Mouse (Mus musculus): ENCODE results near the gene Scel. TPM values are rescaled to one million over a fixed set of nuclear protein-coding genes. Genes with fewer than 3 reads are reported as not detected.
"Not testable (repeated sequence)": the region's sequence is repeated elsewhere in the genome, so short reads cannot be mapped to it uniquely, and the experiment has no call there.

Gene Scel
- polyA plus RNA-seq (2014; fragmentation: Nextera tagmentation; extraction: Ambion mirVana): 4.0 and 5.1 TPM in 2 replicates

GRCm38 (mm10) chr14:103512802-103513472, at the start of gene Scel:
Scel (plus strand) TSS chr14:103513342.
- no peaks in the 10 kb centered on the region for H3K27me3 ChIP-seq (ENCODE audit: control insufficient read depth, insufficient read depth, low read length)
- peak within 1 kb of the TSS; percentile 8; the same call in 1 of the 2 replicates for H3K4me3 ChIP-seq (ENCODE audit: low read depth, low read length)
- no peaks in the 10 kb centered on the region for H3K9me3 ChIP-seq (ENCODE audit: control insufficient read depth, low read depth, low read length)
- H3K9ac ChIP-seq (replicated peaks; ENCODE audit: low read depth, low read length): no peak within 1 kb of the TSS
- ATAC-seq (ENCODE audit: insufficient number of reproducible peaks, insufficient read depth, low FRiP score, low read depth): peak; percentile 85
- no peak within 1 kb of the TSS for H3K27ac ChIP-seq (ENCODE audit: low read length)
- WGBS: 19% methylated on average over 14 of the region's 14 CpGs
- H3K4me2 ChIP-seq (replicated peaks; ENCODE audit: low read depth, low read length): peak within 1 kb of the TSS; percentile 16
- 0 out of 2 replicates have a peak, but pooled peaks cover 3% of the 10 kb centered on the region for H3K4me1 ChIP-seq (ENCODE audit: control insufficient read depth, insufficient read depth, low read length)
- no peaks in the 10 kb centered on the region for H3K36me3 ChIP-seq (ENCODE audit: control insufficient read depth, insufficient read depth, low read length)

DNA sequence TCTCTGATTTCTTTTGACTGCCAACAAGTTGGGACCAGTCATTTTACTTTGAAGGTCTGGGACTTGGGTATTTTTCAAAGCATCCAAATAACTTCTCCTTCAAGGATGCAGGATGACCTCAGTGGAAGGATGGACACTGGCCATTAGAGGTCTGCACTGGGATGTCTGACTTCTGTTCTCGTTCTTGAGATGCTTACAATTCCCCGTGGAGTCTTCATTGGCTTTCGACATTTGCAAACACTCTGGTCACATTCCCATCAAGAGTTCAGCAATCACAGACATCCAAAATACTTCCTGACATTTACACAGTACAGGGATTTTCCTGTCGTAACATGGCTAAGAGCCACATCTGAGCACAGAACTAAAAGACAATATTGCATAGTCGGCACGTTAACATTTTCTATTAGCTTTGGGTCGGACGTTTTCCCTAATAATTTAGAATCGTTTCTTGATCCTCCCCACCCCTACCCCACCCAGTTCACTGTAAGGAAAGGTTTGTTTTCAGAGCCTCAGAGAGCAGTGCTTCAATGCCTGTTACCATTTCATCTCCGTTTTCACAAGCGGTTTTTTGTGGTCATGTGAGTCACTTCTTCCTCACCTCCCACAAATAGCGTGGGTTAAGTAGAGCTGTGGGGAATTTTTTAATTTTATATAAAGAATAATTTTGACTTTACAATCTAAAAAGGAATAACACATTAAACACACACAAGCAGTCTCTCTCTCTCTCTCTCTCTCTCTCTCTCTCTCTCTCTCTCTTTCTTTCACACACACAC, 44.3 kb upstream of the Scel start:
- Histone ChIP-seq H3K9me3 (ENCODE audit: control insufficient read depth, low read depth, low read length) (no peaks in the 10 kb centered on the region), H3K9ac (replicated peaks; ENCODE audit: low read depth, low read length) (no peak overlapping the region), H3K4me1 (ENCODE audit: control insufficient read depth, insufficient read depth, low read length) (no peaks in the 10 kb centered on the region), H3K4me2 (replicated peaks; ENCODE audit: low read depth, low read length) (no peak overlapping the region), H3K27ac (ENCODE audit: low read length) (no peak overlapping the region), H3K4me3 (ENCODE audit: low read depth, low read length) (no peak overlapping the region), H3K36me3 (ENCODE audit: control insufficient read depth, insufficient read depth, low read length) (no peaks in the 10 kb centered on the region), H3K27me3 (ENCODE audit: control insufficient read depth, insufficient read depth, low read length) (no peaks in the 10 kb centered on the region)
- WGBS: 76% methylated on average over 12 of the region's 12 CpGs
- ATAC-seq (ENCODE audit: insufficient number of reproducible peaks, insufficient read depth, low FRiP score, low read depth): no peak

DNA sequence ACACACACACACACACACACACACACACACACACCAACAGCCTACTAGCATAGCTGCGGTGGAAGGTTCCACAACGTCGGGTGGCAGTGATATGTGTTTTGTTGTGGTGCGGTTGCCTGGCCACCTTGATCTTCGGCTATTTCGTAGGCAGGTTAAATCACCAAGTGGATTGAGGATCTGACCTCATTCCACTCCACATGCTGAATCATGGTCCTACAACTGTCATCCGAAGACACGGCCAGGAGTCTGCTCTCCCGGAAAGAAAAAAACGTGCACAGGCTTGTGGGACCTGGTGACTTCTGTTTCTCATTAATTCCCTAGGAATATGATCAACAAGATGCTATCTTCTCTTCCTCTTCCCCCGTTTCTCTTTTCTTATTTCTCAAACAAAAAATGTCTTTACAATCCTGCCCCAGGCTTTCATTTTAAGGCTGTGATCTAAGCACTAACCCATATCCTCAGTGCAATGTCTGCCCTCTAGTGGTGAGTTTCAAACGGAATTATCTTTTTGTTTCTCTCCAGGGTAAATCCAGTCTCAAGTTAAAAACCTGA, 43.6 kb upstream of the Scel start:
- Histone ChIP-seq H3K4me2 (replicated peaks; ENCODE audit: low read depth, low read length) (no peak overlapping the region; the same call in 1 of the 2 replicates), H3K4me1 (ENCODE audit: control insufficient read depth, insufficient read depth, low read length) (no peaks in the 10 kb centered on the region), H3K36me3 (ENCODE audit: control insufficient read depth, insufficient read depth, low read length) (no peaks in the 10 kb centered on the region), H3K27me3 (ENCODE audit: control insufficient read depth, insufficient read depth, low read length) (no peaks in the 10 kb centered on the region), H3K27ac (ENCODE audit: low read length) (no peak overlapping the region), H3K4me3 (ENCODE audit: low read depth, low read length) (no peak overlapping the region), H3K9me3 (ENCODE audit: control insufficient read depth, low read depth, low read length) (no peaks in the 10 kb centered on the region), H3K9ac (replicated peaks; ENCODE audit: low read depth, low read length) (no peak overlapping the region)
- ATAC-seq (ENCODE audit: insufficient number of reproducible peaks, insufficient read depth, low FRiP score, low read depth): peak; percentile 35; the same call in 1 of the 2 replicates
- WGBS: 53% methylated on average over 12 of the region's 12 CpGs

- H3K27me3 ChIP-seq (ENCODE audit: control insufficient read depth, insufficient read depth, low read length): no peaks in the 10 kb centered on the region
- H3K4me3 ChIP-seq (ENCODE audit: low read depth, low read length): no peak overlapping the region
- no peak for ATAC-seq (ENCODE audit: insufficient number of reproducible peaks, insufficient read depth, low FRiP score, low read depth)
- 36% methylated on average over 3 of the region's 3 CpGs for WGBS
- H3K4me2 ChIP-seq (replicated peaks; ENCODE audit: low read depth, low read length): no peak overlapping the region
- no peak overlapping the region for H3K9ac ChIP-seq (replicated peaks; ENCODE audit: low read depth, low read length)
- no peak overlapping the region for H3K27ac ChIP-seq (ENCODE audit: low read length)
- no peaks in the 10 kb centered on the region for H3K36me3 ChIP-seq (ENCODE audit: control insufficient read depth, insufficient read depth, low read length)
- no peaks in the 10 kb centered on the region for H3K4me1 ChIP-seq (ENCODE audit: control insufficient read depth, insufficient read depth, low read length)
- no peaks in the 10 kb centered on the region for H3K9me3 ChIP-seq (ENCODE audit: control insufficient read depth, low read depth, low read length)
These were observed 41.9 kb upstream of the Scel start for GRCm38 (mm10) chr14:103471074-103471778.

- H3K27ac ChIP-seq (ENCODE audit: low read length): no peak overlapping the region
- ATAC-seq (ENCODE audit: insufficient number of reproducible peaks, insufficient read depth, low FRiP score, low read depth): no peak
- no peaks in the 10 kb centered on the region for H3K9me3 ChIP-seq (ENCODE audit: control insufficient read depth, low read depth, low read length)
- no peak overlapping the region for H3K4me3 ChIP-seq (ENCODE audit: low read depth, low read length)
- WGBS: 47% methylated on average over 7 of the region's 7 CpGs
- no peak overlapping the region for H3K9ac ChIP-seq (replicated peaks; ENCODE audit: low read depth, low read length)
- H3K27me3 ChIP-seq (ENCODE audit: control insufficient read depth, insufficient read depth, low read length): no peaks in the 10 kb centered on the region
- H3K4me2 ChIP-seq (replicated peaks; ENCODE audit: low read depth, low read length): no peak overlapping the region
- no peaks in the 10 kb centered on the region for H3K4me1 ChIP-seq (ENCODE audit: control insufficient read depth, insufficient read depth, low read length)
- no peaks in the 10 kb centered on the region for H3K36me3 ChIP-seq (ENCODE audit: control insufficient read depth, insufficient read depth, low read length)
These were observed 41.2 kb upstream of the Scel start for GRCm38 (mm10) chr14:103471806-103472553.

GRCm38 (mm10) chr14:103472554-103472905, 40.6 kb upstream of the Scel start:
- Histone ChIP-seq H3K4me3 (ENCODE audit: low read depth, low read length) (no peak overlapping the region), H3K9ac (replicated peaks; ENCODE audit: low read depth, low read length) (no peak overlapping the region), H3K36me3 (ENCODE audit: control insufficient read depth, insufficient read depth, low read length) (no peaks in the 10 kb centered on the region), H3K4me1 (ENCODE audit: control insufficient read depth, insufficient read depth, low read length) (no peaks in the 10 kb centered on the region), H3K4me2 (replicated peaks; ENCODE audit: low read depth, low read length) (no peak overlapping the region), H3K27me3 (ENCODE audit: control insufficient read depth, insufficient read depth, low read length) (no peaks in the 10 kb centered on the region), H3K27ac (ENCODE audit: low read length) (no peak overlapping the region), H3K9me3 (ENCODE audit: control insufficient read depth, low read depth, low read length) (no peaks in the 10 kb centered on the region)
- 64% methylated on average over 2 of the region's 2 CpGs for WGBS
- no peak for ATAC-seq (ENCODE audit: insufficient number of reproducible peaks, insufficient read depth, low FRiP score, low read depth)

- no peak for ATAC-seq (ENCODE audit: insufficient number of reproducible peaks, insufficient read depth, low FRiP score, low read depth)
- Histone ChIP-seq H3K4me3 (ENCODE audit: low read depth, low read length) (no peak overlapping the region), H3K27me3 (ENCODE audit: control insufficient read depth, insufficient read depth, low read length) (no peaks in the 10 kb centered on the region), H3K36me3 (ENCODE audit: control insufficient read depth, insufficient read depth, low read length) (no peaks in the 10 kb centered on the region), H3K4me2 (replicated peaks; ENCODE audit: low read depth, low read length) (no peak overlapping the region), H3K9ac (replicated peaks; ENCODE audit: low read depth, low read length) (no peak overlapping the region), H3K27ac (ENCODE audit: low read length) (no peak overlapping the region), H3K9me3 (ENCODE audit: control insufficient read depth, low read depth, low read length) (no peaks in the 10 kb centered on the region), H3K4me1 (ENCODE audit: control insufficient read depth, insufficient read depth, low read length) (no peaks in the 10 kb centered on the region)
- WGBS: 66% methylated on average over 7 of the region's 7 CpGs
These were observed 37.8 kb upstream of the Scel start for GRCm38 (mm10) chr14:103475312-103475711.

DNA sequence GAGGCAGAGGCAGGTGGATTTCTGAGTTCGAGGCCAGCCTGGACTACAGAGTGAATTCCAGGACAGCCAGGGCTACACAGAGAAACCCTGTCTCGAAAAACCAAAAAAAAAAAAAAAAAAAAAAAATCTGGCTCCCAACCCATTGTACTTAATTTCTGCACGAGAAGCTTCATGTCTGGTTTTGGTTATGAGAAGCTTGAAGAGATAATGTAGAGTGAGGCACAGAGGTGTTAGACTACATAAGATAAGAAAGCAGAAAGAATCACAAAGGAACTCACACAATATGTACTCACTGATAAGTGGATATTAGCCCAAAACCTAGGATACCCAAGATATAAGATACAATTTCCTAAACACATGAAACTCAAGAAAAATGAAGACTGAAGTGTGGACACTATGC, 36.9 kb upstream of the Scel start:
- H3K9me3 ChIP-seq (ENCODE audit: control insufficient read depth, low read depth, low read length); H3K4me1 ChIP-seq (ENCODE audit: control insufficient read depth, insufficient read depth, low read length); H3K4me3 ChIP-seq (ENCODE audit: low read depth, low read length); ATAC-seq (ENCODE audit: insufficient number of reproducible peaks, insufficient read depth, low FRiP score, low read depth); H3K36me3 ChIP-seq (ENCODE audit: control insufficient read depth, insufficient read depth, low read length); H3K9ac ChIP-seq (replicated peaks; ENCODE audit: low read depth, low read length); H3K4me2 ChIP-seq (replicated peaks; ENCODE audit: low read depth, low read length); H3K27me3 ChIP-seq (ENCODE audit: control insufficient read depth, insufficient read depth, low read length); H3K27ac ChIP-seq (ENCODE audit: low read length): not testable (repeated sequence)
- WGBS: 68% methylated on average over 3 of the region's 3 CpGs
